Mouse (Mus musculus): ENCODE results near the gene Psmc2.

The Psmc2 gene

GRCm38 (mm10) chr5:21804837-21805236 lies 19.8 kb downstream of the Psmc2 start:
- DNase-seq (ENCODE audit: low read depth, low spot score), result no peak

- DNase-seq (ENCODE audit: low read depth, low spot score), result no peak
Observed at GRCm38 (mm10) chr5:21810924-21811323, 25.8 kb downstream of the Psmc2 start.

GRCm38 (mm10) chr5:21813994-21814393 lies 28.9 kb downstream of the Psmc2 start:
- DNase-seq (ENCODE audit: low read depth, low spot score), result no peak

GRCm38 (mm10) chr5:21826370-21826769 lies 41.3 kb downstream of the Psmc2 start:
- no peak for DNase-seq (ENCODE audit: low read depth, low spot score)

- DNase-seq (ENCODE audit: low read depth, low spot score), result no peak
Observed at GRCm38 (mm10) chr5:21827643-21828042, 42.6 kb downstream of the Psmc2 start.

GRCm38 (mm10) chr5:21828855-21829254 lies 43.8 kb downstream of the Psmc2 start:
- no peak for DNase-seq (ENCODE audit: low read depth, low spot score)

GRCm38 (mm10) chr5:21831761-21832160 lies 46.7 kb downstream of the Psmc2 start:
- no peak for DNase-seq (ENCODE audit: low read depth, low spot score)

GRCm38 (mm10) chr5:21844676-21845075 lies 59.6 kb downstream of the Psmc2 start:
- no peak for DNase-seq (ENCODE audit: low read depth, low spot score)

- no peak for DNase-seq (ENCODE audit: low read depth, low spot score)
Observed at GRCm38 (mm10) chr5:21846616-21847290, 61.7 kb downstream of the Psmc2 start.

GRCm38 (mm10) chr5:21847438-21847837 lies 62.4 kb downstream of the Psmc2 start:
- DNase-seq (ENCODE audit: low read depth, low spot score), result no peak

- DNase-seq (ENCODE audit: low read depth, low spot score), result no peak
Observed at GRCm38 (mm10) chr5:21851679-21852340, 66.7 kb downstream of the Psmc2 start.

Data from skeletal muscle tissue, adult 2 months (tissue).